Mouse (Mus musculus) heart, postnatal 0 days (tissue): ENCODE measurements around the gene Phyhd1. TPM values are rescaled to one million over a fixed set of nuclear protein-coding genes. Genes with fewer than 3 reads are reported as not detected.

ENCODE experiments used
- ATAC-seq: fragments of 200-750 bp; cut with Nextera tagmentation; 2 replicates; pipeline ENCODE4 v1.8.0; 2017; ENCODE audit warnings: low read depth, moderate number of reproducible peaks, moderate library complexity; ENCODE audit not compliant: insufficient read depth
- DNase-seq: peaks from one replicate; pipeline ENCODE4 v3.0.0-alpha.2; 2016; ENCODE audit warnings: low spot score
- H3K27ac ChIP-seq: fragments of 300-500 bp; sonication (generic); 2 replicates; pipeline ENCODE4 v1.5.1; 2014; ENCODE audit warnings: low read depth, mild to moderate bottlenecking
- H3K27me3 ChIP-seq: fragments of 300-500 bp; sonication (generic); 2 replicates; pipeline ENCODE4 v1.6.1; 2014; ENCODE audit warnings: low read length, mixed read lengths; ENCODE audit not compliant: control insufficient read depth, insufficient read depth
- H3K36me3 ChIP-seq: fragments of 300-500 bp; sonication (generic); replicated peaks from 2 replicates; pipeline ENCODE4 v1.6.1; 2014; ENCODE audit warnings: low read length, mixed read lengths; ENCODE audit not compliant: control insufficient read depth, insufficient read depth
- H3K4me1 ChIP-seq: fragments of 300-500 bp; sonication (generic); 2 replicates; pipeline ENCODE4 v1.6.1; 2014; ENCODE audit warnings: antibody characterized with exemption; ENCODE audit not compliant: control insufficient read depth, insufficient read depth
- H3K4me2 ChIP-seq: fragments of 300-500 bp; sonication (generic); 2 replicates; pipeline ENCODE4 v1.6.1; 2014; ENCODE audit warnings: low read depth, mild to moderate bottlenecking, low read length, moderate library complexity
- H3K4me3 ChIP-seq: fragments of 300-500 bp; sonication (generic); 2 replicates; pipeline ENCODE4 v1.5.1; 2014; ENCODE audit warnings: low read depth, low read length
- H3K9ac ChIP-seq: fragments of 300-500 bp; sonication (generic); replicated peaks from 2 replicates; pipeline ENCODE4 v1.6.1; 2014; ENCODE audit warnings: low read depth, low read length, mixed read lengths
- H3K9me3 ChIP-seq: fragments of 300-500 bp; sonication (generic); replicated peaks from 2 replicates; pipeline ENCODE4 v1.6.1; 2016; ENCODE audit warnings: low read length; ENCODE audit not compliant: control insufficient read depth
- CTCF ChIP-seq: IDR thresholded peaks from 2 replicates; pipeline ENCODE4 v1.5.1; 2016; ENCODE audit warnings: antibody characterized with exemption, control low read depth, low read depth
- EP300 ChIP-seq: IDR thresholded peaks from 2 replicates; pipeline ENCODE4 v1.6.1; 2016; ENCODE audit warnings: antibody characterized with exemption, low read depth
- WGBS: fragments of 180-500 bp; shearing (Covaris S2); extraction: QIAGEN DNeasy Blood & Tissue Kit; methylation state at CpG from one replicate; pipeline ENCODE4 v1.1.7; 2014; 5-methylcytosine and 5-hydroxymethylcytosine counted together
- polyA plus RNA-seq: library from polyadenylated mRNA; unstranded; fragments of >200 nt; fragmentation: Nextera tagmentation; extraction: Ambion mirVana; gene quantifications from 2 replicates; pipeline ENCODE4 v1.2.1, GENCODE M21; 2015
- total RNA-seq: library from RNA; depleted of rRNA; stranded (reverse); fragments of >200 nt; gene quantifications from 2 replicates; pipeline ENCODE4 v1.2.3, GENCODE M21; 2014; ENCODE audit warnings: low replicate concordance

Phyhd1 gene
- total and polyA plus RNA-seq, 2 experiments from 2014 or later = 14.7 to 47.1 TPM

DNA sequence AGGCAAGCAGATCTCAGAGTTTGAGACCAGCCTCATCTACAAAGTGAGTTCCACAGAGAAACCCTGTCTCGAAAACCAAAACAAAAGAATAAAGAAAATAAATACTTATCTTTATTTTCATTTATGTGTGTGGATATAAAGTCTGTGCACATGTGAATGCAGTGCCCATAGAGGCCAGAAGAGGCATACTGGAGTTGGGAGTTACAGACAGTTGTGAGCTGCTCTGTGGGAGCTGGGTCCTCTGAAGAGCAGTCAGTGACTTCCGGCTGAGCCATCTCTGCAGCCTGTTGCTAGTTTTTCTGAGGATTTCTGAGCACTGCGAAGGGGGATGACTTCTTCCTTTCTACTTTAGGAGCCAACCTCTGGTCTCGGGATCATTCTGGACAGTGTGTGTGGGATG lies 50.1 kb downstream of the Phyhd1 start:
- H3K4me3 ChIP-seq = no peak overlapping the region
- H3K36me3 ChIP-seq = peaks cover 89% of the 10 kb centered on the region
- DNase-seq (no peak), ATAC-seq (no peak)
- H3K9ac ChIP-seq = no peak overlapping the region
- no peaks in the 10 kb centered on the region for H3K4me1 ChIP-seq
- no peak overlapping the region for H3K27ac ChIP-seq
- TF ChIP-seq EP300 (no peak), CTCF (no peak)
- H3K27me3 ChIP-seq = no peaks in the 10 kb centered on the region
- 94% methylated on average over 4 of the region's 4 CpGs for WGBS
- H3K4me2 ChIP-seq = no peak overlapping the region
- no peaks in the 10 kb centered on the region for H3K9me3 ChIP-seq

DNA sequence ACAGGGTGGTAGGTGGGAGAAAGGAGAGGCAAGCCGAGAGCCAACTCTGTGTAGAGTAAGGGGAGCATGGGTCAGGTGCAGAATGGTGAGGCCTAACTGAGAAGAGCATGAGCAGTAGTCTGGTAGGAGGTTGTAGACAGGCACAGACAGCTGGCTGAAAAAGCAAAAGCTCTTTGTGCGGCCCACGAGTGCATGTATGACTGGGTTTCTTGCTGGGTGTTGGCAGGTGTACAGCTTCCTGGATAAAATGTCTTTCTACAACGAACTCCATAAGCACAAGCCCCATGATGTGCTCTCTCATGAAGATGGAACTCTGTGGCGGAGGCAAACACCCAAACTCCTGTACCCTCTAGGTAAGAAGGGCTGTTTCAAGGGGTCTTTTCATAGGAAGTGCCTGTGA lies 51.0 kb downstream of the Phyhd1 start:
- DNase-seq (no peak), ATAC-seq (no peak)
- H3K27me3 ChIP-seq = no peaks in the 10 kb centered on the region

DNA sequence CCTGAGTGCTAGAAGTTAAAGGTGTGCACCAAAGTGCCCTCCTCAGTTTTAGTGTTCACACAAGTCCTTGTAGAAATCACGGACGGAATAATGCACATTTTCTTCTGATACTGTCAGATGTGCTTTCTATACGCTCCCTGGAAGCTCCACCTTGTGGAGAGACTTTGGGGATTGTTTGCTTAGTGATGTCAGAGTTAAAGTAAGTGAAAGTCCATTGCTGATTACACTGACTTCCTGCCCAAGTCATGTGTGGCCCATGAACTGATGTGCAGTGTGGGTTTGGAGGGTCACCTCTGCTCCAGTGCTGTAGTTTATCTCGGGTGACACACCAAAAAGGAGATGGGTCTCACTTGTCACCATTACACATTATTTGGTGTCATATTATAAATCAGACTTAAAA lies 53.3 kb downstream of the Phyhd1 start:
- no peak for DNase-seq
- no peak for ATAC-seq
- no peak overlapping the region for H3K9ac ChIP-seq
- no peak overlapping the region for H3K4me2 ChIP-seq
- H3K27me3 ChIP-seq = no peaks in the 10 kb centered on the region
- no peaks in the 10 kb centered on the region for H3K9me3 ChIP-seq
- H3K36me3 ChIP-seq = peaks cover 92% of the 10 kb centered on the region
- TF ChIP-seq CTCF (no peak), EP300 (no peak)
- H3K4me3 ChIP-seq = no peak overlapping the region
- H3K4me1 ChIP-seq = no peaks in the 10 kb centered on the region
- WGBS = 68% methylated on average over 4 of the region's 4 CpGs
- no peak overlapping the region for H3K27ac ChIP-seq

More for the DNA sequence above, 51.0 kb downstream of the Phyhd1 start:
- H3K4me1 ChIP-seq = no peaks in the 10 kb centered on the region
- H3K9me3 ChIP-seq = no peaks in the 10 kb centered on the region
- H3K4me3 ChIP-seq = no peak overlapping the region
- peaks cover 92% of the 10 kb centered on the region for H3K36me3 ChIP-seq
- H3K4me2 ChIP-seq = no peak overlapping the region
- TF ChIP-seq CTCF (no peak), EP300 (no peak)
- no peak overlapping the region for H3K9ac ChIP-seq
- 90% methylated on average over 5 of the region's 5 CpGs for WGBS
- no peak overlapping the region for H3K27ac ChIP-seq

DNA sequence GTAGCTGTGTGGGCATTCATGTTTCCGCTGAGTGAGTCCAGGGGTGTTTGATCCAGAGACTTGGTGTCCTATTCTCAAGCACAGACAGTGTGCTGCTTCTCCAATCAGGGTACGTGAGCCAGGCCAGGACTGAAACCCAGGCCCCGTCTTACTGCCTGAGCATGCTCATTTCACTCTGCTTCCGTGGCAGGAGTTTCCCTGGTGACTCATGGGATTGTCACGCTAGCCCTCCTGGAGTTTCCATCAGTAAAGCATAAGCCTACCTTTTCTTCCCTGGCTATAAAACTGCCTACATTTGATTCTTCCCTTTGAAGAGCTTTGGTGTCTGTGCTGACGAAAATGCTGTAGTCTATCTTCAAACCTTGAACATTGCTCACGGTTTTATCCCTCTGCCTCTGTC lies 57.1 kb downstream of the Phyhd1 start:
- 86% methylated on average over 7 of the region's 7 CpGs for WGBS
- no peak overlapping the region for H3K27ac ChIP-seq
- DNase-seq = no peak
- H3K27me3 ChIP-seq = no peaks in the 10 kb centered on the region
- no peak overlapping the region for H3K9ac ChIP-seq
- H3K4me1 ChIP-seq = no peaks in the 10 kb centered on the region
- no peak overlapping the region for H3K4me2 ChIP-seq
- no peak for TF ChIP-seq CTCF
- no peak for TF ChIP-seq EP300
- no peaks in the 10 kb centered on the region for H3K9me3 ChIP-seq
- no peak overlapping the region for H3K4me3 ChIP-seq
- no peak for ATAC-seq
- H3K36me3 ChIP-seq = peaks cover 90% of the 10 kb centered on the region

DNA sequence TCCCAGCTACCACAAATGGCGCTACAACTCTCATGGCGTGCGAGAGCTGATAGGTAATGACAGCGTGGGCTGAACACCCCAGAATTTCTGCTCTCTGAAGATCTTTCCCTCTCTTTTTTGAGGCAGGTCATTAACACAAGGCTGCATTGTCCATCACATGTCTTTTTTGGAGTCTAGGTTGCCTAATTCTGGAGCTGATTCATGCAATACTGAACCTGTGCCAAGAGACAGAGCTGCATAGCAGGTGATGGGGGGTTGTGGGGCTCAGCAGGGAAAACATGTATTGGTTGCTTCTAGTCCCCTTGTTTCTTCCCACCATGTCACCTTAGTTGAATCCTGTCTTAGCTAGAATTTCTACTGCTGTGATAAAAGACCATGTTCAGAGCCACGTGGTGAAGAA lies 59.3 kb downstream of the Phyhd1 start:
- no peak for TF ChIP-seq EP300
- TF ChIP-seq CTCF = no peak
- Histone ChIP-seq H3K4me1 (no peaks in the 10 kb centered on the region), H3K9me3 (no peaks in the 10 kb centered on the region), H3K9ac (no peak overlapping the region), H3K4me3 (no peak overlapping the region), H3K4me2 (no peak overlapping the region), H3K36me3 (peaks cover 93% of the 10 kb centered on the region), H3K27me3 (no peaks in the 10 kb centered on the region), H3K27ac (no peak overlapping the region)
- DNase-seq (no peak), ATAC-seq (no peak)
- WGBS = 87% methylated on average over 5 of the region's 5 CpGs

DNA sequence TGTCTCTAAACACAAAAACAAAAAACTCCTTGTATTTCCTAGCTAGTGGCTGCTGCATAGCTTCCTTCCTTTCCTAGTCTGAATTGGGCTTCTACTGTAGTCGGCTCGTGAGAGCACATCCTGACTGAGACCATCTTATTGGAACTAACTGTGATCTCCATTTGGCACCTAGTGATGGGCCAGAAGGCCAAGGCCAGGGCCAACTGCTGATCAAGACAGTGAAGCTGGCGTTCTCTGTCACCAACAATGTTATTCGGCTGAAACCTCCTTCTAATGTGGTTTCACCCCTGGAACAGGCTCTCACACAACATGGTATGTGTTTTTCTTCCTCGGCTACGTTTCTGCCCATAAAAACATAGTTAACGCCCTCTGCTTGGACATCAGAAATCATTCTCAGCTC lies 61.3 kb downstream of the Phyhd1 start:
- no peaks in the 10 kb centered on the region for H3K27me3 ChIP-seq
- no peak overlapping the region for H3K9ac ChIP-seq
- H3K27ac ChIP-seq = no peak overlapping the region
- DNase-seq = no peak
- no peak overlapping the region for H3K4me2 ChIP-seq
- H3K9me3 ChIP-seq = no peaks in the 10 kb centered on the region
- no peaks in the 10 kb centered on the region for H3K4me1 ChIP-seq
- H3K4me3 ChIP-seq = no peak overlapping the region
- no peak for TF ChIP-seq EP300
- TF ChIP-seq CTCF = no peak
- 86% methylated on average over 7 of the region's 7 CpGs for WGBS
- peaks cover 95% of the 10 kb centered on the region for H3K36me3 ChIP-seq
- ATAC-seq = no peak
